Mouse (Mus musculus): ENCODE data around the gene Myh3.

Myh3 gene

DNA sequence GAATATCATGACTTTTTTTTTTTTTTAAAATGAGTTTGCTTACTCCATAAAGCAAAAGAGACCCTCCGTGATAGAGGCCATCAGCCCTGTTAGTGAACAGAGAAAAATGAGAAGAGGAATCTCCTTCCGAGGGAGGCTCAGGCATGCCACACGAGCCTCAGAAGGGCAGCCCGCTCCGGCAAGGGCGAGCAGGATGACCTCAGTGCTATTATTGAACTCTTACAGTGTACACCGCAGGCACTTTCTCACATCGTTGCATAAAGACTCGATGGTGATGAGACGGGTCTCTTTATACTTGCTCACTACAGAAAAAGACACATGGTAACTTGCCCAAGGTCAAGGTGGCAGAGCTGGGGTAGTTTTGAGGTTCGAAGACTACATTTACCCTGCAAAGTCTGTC is 26.6 kb downstream of the Myh3 start:
- DNase-seq (ENCODE audit: low spot score in 2 of 2): no peak

DNA sequence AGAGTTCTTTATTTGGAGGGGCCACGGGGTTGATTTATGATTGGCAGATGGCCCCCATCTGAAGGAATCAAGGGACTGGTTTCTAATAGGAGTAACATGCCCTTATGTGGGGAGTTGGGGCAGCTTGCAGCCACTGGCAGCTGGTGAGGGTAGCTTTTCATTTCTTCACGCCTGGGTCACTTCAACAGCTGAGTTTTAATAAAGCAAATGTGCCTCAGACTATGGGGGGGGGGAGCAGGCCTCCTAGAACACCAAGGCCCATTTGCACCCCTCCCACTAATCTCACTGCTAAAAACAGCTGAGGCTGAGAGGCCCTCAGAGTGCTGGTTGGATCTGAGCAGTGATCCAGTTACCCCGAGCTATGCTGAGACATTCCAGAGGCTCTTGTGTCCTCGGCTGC is 27.6 kb downstream of the Myh3 start:
- DNase-seq (ENCODE audit: low spot score in 2 of 2): no peak

DNA sequence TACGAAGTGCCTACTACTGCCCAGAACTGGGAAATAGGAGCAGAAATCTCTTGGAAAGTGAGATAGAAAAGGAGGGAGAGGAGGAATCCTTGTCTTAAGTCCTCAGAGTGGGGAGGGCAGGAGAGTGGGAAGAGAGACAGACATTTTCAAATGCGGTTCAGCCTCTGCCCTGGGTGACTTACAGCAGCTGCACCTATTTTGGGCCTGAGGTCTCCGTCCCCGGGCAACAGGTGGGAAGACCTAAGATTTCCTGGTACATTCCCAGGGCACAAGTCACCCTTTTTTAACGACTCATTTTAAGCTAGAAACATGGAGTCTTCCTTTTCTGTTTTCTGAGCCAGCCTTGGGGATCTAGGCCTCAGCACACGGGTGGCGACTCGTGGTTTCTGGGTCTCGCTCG is 28.9 kb downstream of the Myh3 start:
- DNase-seq (ENCODE audit: low spot score in 2 of 2): no peak

DNA sequence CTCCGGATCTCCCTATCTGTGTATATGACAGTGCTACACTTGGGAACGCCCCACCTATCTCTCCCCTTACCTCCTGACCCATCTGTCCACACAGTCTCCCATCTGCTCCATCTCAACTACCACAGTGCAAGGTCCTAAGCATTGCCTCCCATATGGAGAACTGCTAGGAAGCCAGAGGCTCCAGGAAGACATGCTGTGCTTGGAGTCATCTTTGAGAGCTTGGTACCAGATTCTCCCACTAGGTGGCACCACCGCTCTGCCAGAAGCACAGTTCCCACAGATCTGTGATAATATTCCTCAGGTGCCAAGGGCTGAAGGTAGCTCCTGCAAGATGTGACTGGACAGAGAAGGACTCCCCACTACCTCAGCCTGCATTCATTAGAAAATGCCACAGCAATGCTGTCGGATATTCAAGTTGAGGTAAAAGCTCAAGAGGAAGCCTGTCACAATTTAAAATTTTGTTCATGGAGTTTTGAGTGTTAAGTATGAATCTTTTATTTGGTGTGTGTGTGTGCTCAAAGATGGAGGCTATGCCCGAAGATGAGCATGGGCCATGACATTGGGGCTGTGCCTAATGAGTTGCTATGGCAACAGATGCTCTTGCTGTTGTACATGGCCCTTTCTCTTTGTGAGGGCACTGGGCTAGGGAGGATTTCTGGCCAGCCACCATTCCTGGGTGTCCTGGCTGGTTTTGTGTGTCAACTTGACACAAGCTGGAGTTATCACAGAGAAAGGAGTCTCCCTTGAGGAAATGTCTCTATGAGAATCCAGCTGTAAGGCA is 32.3 kb downstream of the Myh3 start:
- DNase-seq (ENCODE audit: low spot score in 2 of 2): peak in 1 of 2 experiments; percentile 37

DNA sequence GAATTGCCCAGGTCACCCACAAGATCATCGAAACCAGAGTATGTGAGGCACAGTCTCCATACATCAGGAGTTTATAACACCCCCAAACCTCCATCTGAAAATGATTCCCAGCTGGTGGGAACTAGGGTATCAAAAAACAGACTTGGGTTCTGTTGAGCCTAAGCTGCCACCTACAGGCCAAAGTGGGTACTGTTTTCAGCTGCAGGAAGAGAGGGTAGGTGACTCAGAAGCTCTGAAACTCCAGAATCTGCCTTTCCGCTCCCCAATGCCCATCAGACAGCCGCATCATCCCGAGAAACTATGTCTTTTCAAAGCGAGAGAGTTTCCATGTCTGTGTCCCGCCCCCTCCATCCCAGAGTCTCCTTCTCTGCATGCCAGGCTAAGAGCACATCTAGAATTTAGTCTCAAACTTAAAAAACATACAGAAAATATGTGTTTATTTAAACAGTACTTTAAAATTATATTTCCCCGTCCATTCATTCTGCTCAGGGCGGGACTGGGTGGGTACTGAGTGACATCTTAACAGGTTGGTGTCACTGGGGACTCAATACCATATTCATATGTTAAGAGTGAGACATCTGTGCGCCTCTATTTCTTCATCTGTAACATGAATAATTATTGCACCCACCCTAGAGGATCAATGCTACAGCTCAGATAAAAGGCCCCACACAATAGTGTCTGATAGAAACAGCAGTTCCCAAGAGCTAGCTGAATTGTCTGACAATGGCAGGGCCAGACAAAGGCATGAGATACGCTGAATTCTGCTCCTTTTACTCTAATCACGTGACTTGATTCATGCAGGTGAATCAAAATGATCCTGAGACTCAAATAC is 34.1 kb downstream of the Myh3 start:
- DNase-seq (ENCODE audit: low spot score in 2 of 2): peak; percentile 14 to 61

DNA sequence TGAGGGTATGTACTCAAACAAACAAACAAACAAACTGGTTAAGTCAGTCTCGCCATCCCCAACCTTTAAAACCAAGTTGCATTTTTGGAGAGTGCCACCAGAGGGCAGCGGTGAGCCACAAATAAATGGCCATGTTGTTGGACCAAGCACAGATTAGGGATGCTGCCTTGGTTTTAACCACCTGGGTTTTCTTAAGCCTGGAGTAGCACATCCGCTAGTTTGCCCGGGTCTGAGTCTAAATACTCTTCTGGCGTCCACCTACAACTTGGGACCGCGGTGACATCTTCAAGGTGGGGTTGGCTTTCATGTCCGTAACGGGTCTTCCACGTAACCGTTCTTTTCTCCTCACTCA is 34.7 kb downstream of the Myh3 start:
- DNase-seq (ENCODE audit: low spot score in 2 of 2): peak in 1 of 2 experiments; percentile 39

DNA sequence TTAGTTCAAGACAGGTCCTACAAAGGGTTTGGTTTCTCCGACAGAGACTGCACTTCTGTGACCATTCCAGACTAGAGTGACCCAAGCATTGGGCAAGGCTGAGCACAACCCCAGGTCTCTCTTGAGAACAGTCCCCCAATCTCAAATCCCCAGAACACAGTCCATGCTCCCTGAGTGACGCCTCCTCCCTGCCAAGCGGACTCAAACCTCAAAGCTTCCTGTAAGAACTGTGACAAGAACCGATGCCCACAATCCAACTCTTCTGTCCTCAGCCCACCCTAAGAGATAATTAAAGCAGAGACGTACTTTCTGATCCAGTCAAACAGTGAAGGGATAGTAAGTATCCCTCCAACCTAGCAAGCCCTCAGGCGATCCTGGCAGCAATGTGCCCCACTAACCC is 35.3 kb downstream of the Myh3 start:
- DNase-seq (ENCODE audit: low spot score in 2 of 2): no peak

DNA sequence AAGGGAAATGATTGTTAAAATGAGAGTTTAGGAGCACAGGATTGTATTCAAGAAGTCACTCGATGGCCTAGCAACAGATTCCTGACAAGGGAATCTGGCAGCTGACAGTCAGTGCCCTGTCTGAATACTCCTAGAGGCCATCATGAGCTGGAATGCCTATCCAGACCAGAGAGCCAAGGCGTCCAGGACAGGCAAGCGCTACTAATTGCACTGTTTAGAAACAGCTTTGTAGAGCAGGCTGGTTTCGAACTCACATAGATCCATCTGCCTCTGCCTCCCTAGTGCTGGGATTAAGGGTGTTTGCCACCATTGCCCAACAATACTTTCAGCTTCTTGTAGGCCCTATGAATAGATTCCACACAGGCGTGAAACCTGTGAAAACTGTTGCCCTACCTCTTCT is 36.2 kb downstream of the Myh3 start:
- no peak for DNase-seq (ENCODE audit: low spot score in 2 of 2)

DNA sequence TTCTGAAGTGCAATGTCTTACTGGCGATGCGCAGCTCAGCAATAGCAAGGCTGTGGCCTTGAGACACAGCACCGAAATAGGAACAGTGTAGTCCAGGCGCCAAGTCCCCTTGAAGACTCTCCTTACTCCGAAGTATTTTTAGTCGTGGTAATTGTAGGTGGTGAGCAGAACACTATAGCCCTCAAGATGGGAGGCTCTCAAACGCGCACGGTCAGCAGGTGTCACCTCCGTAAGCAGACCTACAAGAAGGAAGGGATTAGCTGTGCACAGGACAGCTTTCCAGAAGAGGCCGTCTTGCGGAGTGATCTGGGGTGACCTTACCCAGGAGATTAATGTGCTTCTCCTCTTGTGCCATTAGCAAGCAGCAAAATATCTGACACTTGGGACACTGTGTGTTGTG is 36.8 kb downstream of the Myh3 start:
- DNase-seq (ENCODE audit: low spot score in 2 of 2): no peak

DNA sequence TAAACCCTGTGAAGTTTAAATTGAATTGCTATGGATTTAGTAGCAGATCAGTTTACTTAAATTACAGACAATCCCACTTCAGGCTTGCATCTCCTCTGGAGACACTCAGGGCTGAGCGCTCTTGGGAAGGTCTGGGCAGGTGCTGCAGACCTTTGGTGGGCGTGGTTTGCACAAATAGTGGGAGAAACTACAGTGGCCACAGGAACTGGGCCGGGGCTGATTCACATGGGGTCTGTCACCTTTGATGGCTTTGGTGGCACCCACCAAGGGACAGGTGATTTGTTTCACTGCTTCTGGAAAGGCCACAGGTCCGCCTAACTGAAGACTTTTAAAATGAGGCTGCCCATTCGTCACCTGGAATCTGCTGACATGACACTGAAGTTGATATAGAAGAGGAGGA is 38.6 kb downstream of the Myh3 start:
- no peak for DNase-seq (ENCODE audit: low spot score in 2 of 2)

- no peak for DNase-seq (ENCODE audit: low spot score in 2 of 2)
Observed at GRCm38 (mm10) chr11:67119539-67120070, 41.5 kb downstream of the Myh3 start.

- no peak for DNase-seq (ENCODE audit: low spot score in 2 of 2)
Observed at GRCm38 (mm10) chr11:67120697-67121294, 42.7 kb downstream of the Myh3 start.

DNA sequence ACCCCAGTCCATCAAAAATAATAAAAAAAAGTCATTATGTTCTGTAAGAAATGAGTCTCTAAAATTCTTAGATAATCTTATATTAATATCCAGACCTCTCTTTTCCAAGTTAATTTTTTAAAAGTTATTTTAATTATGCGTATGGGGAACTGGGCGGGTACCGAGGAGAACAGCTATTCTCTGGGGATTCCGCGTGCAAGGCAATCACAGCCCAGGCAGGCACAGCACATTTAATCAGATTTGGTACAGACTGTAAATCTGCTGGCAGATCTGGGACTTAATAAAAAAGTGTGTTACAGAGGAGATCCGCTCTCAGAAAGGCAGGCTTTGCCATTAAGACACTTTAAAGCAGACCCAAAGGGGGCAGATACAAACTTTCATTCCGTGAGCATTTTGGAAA is 46.8 kb downstream of the Myh3 start:
- DNase-seq (ENCODE audit: low spot score in 2 of 2): no peak

DNA sequence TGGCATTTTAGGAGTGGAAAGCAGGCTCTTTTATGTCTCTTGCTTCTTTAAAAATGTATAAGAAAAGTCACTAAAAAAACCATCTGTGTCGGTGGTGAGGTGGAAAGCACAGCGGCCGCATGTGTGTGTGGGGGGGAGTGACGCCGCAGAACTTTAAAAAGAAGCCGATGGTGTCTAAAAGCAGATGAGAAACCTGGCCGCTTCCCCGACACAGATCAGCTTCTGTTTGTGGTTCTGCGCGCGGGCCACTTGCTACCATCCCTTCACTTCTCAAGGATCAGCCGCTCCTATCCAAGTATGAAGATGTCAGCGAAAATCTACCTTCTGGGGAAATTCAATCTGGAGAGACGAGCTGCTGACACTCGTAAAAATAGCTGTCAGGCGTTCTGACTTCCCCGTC is 47.3 kb downstream of the Myh3 start:
- DNase-seq (ENCODE audit: low spot score in 2 of 2): no peak

DNA sequence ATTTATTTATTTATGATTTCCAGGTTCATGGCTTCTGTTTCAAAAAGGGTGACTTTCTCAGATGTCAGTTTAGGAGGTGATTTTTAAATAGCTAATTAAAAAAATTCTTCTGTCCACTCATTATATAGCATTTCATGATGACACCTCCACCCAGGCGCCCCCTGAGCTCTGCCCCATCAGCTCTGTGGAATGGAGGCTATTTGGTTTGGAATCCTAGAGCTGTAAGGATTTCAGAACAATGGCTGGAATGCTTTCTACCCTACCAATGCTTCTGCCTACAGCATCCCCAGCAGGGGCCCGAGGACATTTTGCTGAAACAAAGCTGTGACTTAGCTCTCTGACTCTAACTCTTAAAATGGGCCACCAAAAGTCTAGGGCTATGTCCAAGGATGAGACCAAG is 55.4 kb downstream of the Myh3 start:
- DNase-seq (ENCODE audit: low spot score in 2 of 2): no peak

DNA sequence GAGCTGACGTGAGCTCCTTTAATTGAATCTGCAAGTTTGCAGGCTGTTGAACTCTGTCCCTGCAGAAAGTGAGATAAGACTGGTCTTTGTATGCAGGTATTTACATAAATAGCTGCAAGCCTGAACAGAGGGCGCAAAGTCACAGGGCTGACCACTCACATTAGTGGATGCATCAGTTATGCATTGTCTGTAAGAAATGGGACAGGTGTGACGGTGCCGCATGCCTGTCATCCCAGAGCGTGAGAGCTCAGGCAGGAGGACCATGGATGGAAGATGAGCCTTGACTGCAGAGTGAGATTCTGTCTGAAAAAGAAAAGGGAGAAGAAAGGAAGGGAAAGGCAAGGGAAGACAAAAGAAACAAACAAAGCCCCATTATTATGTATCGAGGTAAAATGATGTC is 56.6 kb downstream of the Myh3 start:
- DNase-seq (ENCODE audit: low spot score in 2 of 2): no peak

GRCm38 (mm10) chr11:67135532-67135931 is 57.4 kb downstream of the Myh3 start:
- no peak for DNase-seq (ENCODE audit: low spot score in 2 of 2)

DNA sequence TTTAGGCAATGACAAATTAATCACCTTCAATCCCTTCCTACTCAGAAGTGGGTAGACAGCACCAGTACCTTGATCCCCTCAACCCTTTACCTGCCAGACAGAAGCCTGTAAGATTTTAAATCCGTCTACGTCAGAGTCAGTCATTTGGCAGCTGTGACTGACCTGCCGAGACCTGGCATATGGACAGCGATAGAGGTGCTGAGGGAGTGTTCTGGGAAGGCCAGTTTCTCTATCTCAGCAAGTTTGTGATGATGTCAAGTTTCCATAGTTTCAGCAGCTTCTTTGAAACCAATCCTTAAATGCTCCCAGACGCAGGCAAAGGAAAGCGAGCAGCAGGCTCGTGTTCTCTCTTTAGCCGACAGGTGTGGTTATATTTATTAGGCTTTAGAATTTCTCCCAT is 61.5 kb downstream of the Myh3 start:
- no peak for DNase-seq (ENCODE audit: low spot score in 2 of 2)

- DNase-seq (ENCODE audit: low spot score in 2 of 2): no peak
Observed at GRCm38 (mm10) chr11:67140175-67140574, 62.1 kb downstream of the Myh3 start.

- DNase-seq (ENCODE audit: low spot score in 2 of 2): no peak
Observed at GRCm38 (mm10) chr11:67141031-67141430, 62.9 kb downstream of the Myh3 start.

DNA sequence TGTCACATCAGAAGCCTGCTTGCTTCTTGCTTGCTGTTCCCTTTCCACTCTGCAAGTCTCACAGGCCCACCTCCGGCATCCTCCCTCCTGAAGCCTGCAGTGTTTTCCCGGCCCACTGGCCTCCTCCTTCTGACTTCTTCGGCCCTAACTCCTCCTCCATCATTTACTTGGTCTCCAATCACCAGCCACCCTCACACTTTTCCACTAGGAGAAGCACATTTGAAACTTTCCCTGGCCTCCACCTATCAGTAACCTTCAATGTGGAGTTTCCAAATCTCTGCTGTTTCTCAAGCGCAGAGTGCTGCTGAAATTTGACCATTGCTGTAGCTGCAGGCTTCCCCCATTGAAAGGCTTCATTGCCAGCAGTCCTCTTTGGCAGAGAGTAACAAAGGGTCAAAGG is 63.9 kb downstream of the Myh3 start:
- DNase-seq (ENCODE audit: low spot score in 2 of 2): no peak

DNA sequence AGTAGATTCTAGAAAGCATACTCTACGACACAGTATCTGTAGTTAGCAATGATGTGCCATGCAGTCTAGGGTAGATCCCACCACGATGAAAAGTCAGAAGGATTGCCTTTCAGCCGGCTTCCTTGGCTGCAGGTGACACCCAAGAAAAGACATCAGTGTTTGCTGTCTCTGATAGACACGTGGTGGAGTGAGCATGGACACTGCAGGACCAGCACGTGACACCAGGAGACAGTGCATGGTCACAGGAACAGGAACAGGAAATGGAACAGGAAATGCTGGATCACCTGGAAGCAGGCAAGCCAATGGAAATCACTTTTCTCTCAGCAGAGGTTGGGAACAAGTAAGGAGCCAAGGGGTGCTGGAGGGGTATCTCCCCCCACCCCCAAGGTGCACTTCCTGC is 65.0 kb downstream of the Myh3 start:
- no peak for DNase-seq (ENCODE audit: low spot score in 2 of 2)

Data from thymus, postnatal 10 days (tissue).